Mouse (Mus musculus) midbrain, embryonic 16.5 days (tissue): ENCODE data around the gene Nit1. TPM values are rescaled to one million over a fixed set of nuclear protein-coding genes. Genes with fewer than 3 reads are reported as not detected.

ENCODE experiments used
- ATAC-seq: fragments of 200-750 bp; cut with Nextera tagmentation; 2 replicates; pipeline ENCODE4 v1.8.0; 2017; ENCODE audit warnings: moderate TSS enrichment
- H3K27ac ChIP-seq: fragments of 300-500 bp; sonication (generic); 2 replicates; pipeline ENCODE4 v1.5.1; 2014; ENCODE audit warnings: mild to moderate bottlenecking, low read length, mixed read lengths
- H3K27me3 ChIP-seq: fragments of 300-500 bp; sonication (generic); 2 replicates; pipeline ENCODE4 v1.6.1; 2014; ENCODE audit warnings: low read depth, low read length, mixed read lengths; ENCODE audit not compliant: control insufficient read depth, insufficient read depth
- H3K36me3 ChIP-seq: fragments of 300-500 bp; sonication (generic); 2 replicates; pipeline ENCODE4 v1.6.1; 2014; ENCODE audit warnings: mild to moderate bottlenecking, low read length, moderate library complexity, mixed read lengths; ENCODE audit not compliant: control insufficient read depth, insufficient read depth
- H3K4me1 ChIP-seq: fragments of 300-500 bp; sonication (generic); 2 replicates; pipeline ENCODE4 v1.6.1; 2014; ENCODE audit warnings: mild to moderate bottlenecking, low read length, mixed read lengths; ENCODE audit not compliant: control insufficient read depth, insufficient read depth
- H3K4me2 ChIP-seq: fragments of 300-500 bp; sonication (generic); 2 replicates; pipeline ENCODE4 v1.6.1; 2014; ENCODE audit warnings: mild to moderate bottlenecking, low read length, mixed read lengths
- H3K4me3 ChIP-seq: fragments of 300-500 bp; sonication (generic); 2 replicates; pipeline ENCODE4 v1.5.1; 2014; ENCODE audit warnings: low read depth, mild to moderate bottlenecking, low read length, moderate library complexity, mixed read lengths
- H3K9ac ChIP-seq: fragments of 300-500 bp; sonication (generic); 2 replicates; pipeline ENCODE4 v1.6.1; 2014; ENCODE audit warnings: low read depth, low read length, mixed read lengths
- H3K9me3 ChIP-seq: fragments of 300-500 bp; sonication (generic); replicated peaks from 2 replicates; pipeline ENCODE4 v1.6.1; 2014; ENCODE audit warnings: mild to moderate bottlenecking, low read length, mixed read lengths; ENCODE audit not compliant: control insufficient read depth, poor library complexity, severe bottlenecking
- WGBS: fragments of 180-500 bp; shearing (Covaris S2); extraction: QIAGEN DNeasy Blood & Tissue Kit; methylation state at CpG from one replicate; pipeline ENCODE4 v1.1.7; 2014; 5-methylcytosine and 5-hydroxymethylcytosine counted together
- polyA plus RNA-seq: library from polyadenylated mRNA; unstranded; fragments of >200 nt; fragmentation: Nextera tagmentation; extraction: Ambion mirVana; gene quantifications from 2 replicates; pipeline ENCODE4 v1.2.1, GENCODE M21; 2015

Nit1 gene
- polyA plus RNA-seq, 1 experiment from 2014 or later, result 53.8 TPM

DNA sequence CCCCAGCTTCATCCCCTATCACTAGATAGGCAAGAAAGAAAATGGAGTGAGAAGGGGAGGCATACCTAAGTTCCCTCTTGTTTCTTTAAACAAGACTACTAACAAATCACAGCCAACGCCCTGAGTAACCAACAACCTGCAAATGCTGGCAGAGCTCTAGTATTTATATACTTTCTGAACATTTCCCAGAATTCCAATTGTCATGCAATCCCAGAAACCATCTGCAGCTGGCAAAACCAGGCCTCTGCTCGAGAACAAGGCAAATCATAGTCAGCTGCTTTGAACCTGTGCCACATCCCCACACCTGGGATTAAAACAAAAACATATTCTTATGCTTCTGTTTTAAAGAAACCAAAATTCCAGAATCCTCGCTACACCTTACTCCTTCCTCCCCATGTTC, 52.1 kb downstream of the Nit1 start:
- Histone ChIP-seq H3K9ac (no peak overlapping the region), H3K36me3 (no peaks in the 10 kb centered on the region; the same call in 1 of the 2 replicates), H3K4me1 (peaks cover 12% of the 10 kb centered on the region), H3K4me3 (peak overlapping the region; percentile 68), H3K4me2 (peak overlapping the region; percentile 69), H3K27ac (no peak overlapping the region; the same call in 1 of the 2 replicates), H3K9me3 (no peaks in the 10 kb centered on the region), H3K27me3 (peaks cover 11% of the 10 kb centered on the region)
- 88% methylated on average over 3 of the region's 3 CpGs for WGBS
- no peak for ATAC-seq

- 57% methylated on average over 4 of the region's 4 CpGs for WGBS
- Histone ChIP-seq H3K4me3 (peak overlapping the region; percentile 88; the same call in 1 of the 2 replicates), H3K27ac (peak overlapping the region; percentile 95), H3K36me3 (peaks cover 14% of the 10 kb centered on the region), H3K9ac (no peak overlapping the region), H3K4me1 (peaks cover 24% of the 10 kb centered on the region), H3K4me2 (peak overlapping the region; percentile 43), H3K27me3 (no peaks in the 10 kb centered on the region), H3K9me3 (no peaks in the 10 kb centered on the region)
- ATAC-seq, result no peak
Measured at GRCm38 (mm10) chr1:171288328-171288727, 57.1 kb downstream of the Nit1 start.

Other genes with a start within 250 kb of the Nit1 start
- gene Cfap126, start 231.7 kb downstream of the Nit1 start, polyA plus RNA-seq, result 7.8 and 9.2 TPM in 2 replicates
- gene Sdhc, start 195.0 kb downstream of the Nit1 start, polyA plus RNA-seq, result 284 and 311 TPM in 2 replicates
- gene Mpz, start 194.9 kb downstream of the Nit1 start, polyA plus RNA-seq, result 0.20 and 0.63 TPM in 2 replicates
- gene Pcp4l1, start 149.4 kb downstream of the Nit1 start, polyA plus RNA-seq, result 15.1 and 20.7 TPM in 2 replicates
- gene Nr1i3, start 131.7 kb downstream of the Nit1 start, polyA plus RNA-seq, result 0.38 and 0.47 TPM in 2 replicates
- gene Tomm40l, start 123.1 kb downstream of the Nit1 start, polyA plus RNA-seq, result 46.8 and 58.3 TPM in 2 replicates
- gene Apoa2, start 120.6 kb downstream of the Nit1 start, polyA plus RNA-seq, result 2.1 and 3.1 TPM in 2 replicates
- gene Fcer1g, start 111.3 kb downstream of the Nit1 start, polyA plus RNA-seq, result 15.9 and 19.3 TPM in 2 replicates
- 8.7 and 9.1 TPM in 2 replicates for gene Adamts4, start 95.2 kb downstream of the Nit1 start, polyA plus RNA-seq
- 218 and 225 TPM in 2 replicates for gene Ndufs2, start 94.3 kb downstream of the Nit1 start, polyA plus RNA-seq
- 113 and 115 TPM in 2 replicates for gene B4galt3, start 75.3 kb downstream of the Nit1 start, polyA plus RNA-seq
- gene Ppox, start 64.5 kb downstream of the Nit1 start, polyA plus RNA-seq, result 44.4 and 49.5 TPM in 2 replicates
- 105 and 112 TPM in 2 replicates for gene Usp21, start 57.7 kb downstream of the Nit1 start, polyA plus RNA-seq
- gene Ufc1, start 50.6 kb downstream of the Nit1 start, polyA plus RNA-seq, result 105 and 116 TPM in 2 replicates
- gene Dedd, start 16.5 kb downstream of the Nit1 start, polyA plus RNA-seq, result 53.6 and 55.2 TPM in 2 replicates
- gene Pfdn2, start within 50 bp of the Nit1 start, polyA plus RNA-seq, result 146 and 166 TPM in 2 replicates
- gene Klhdc9, start 15.2 kb upstream of the Nit1 start, polyA plus RNA-seq, result 4.3 and 4.6 TPM in 2 replicates
- gene Nectin4, start 24.5 kb upstream of the Nit1 start, polyA plus RNA-seq, result 3.6 and 3.9 TPM in 2 replicates
- gene Arhgap30, start 43.3 kb upstream of the Nit1 start, polyA plus RNA-seq, result 0.45 and 0.59 TPM in 2 replicates
- 197 and 201 TPM in 2 replicates for gene Usf1, start 65.7 kb upstream of the Nit1 start, polyA plus RNA-seq
- gene Tstd1, start 73.2 kb upstream of the Nit1 start, polyA plus RNA-seq, result 6.2 and 7.6 TPM in 2 replicates
- gene F11r, start 91.9 kb upstream of the Nit1 start, polyA plus RNA-seq, result 10.4 and 10.5 TPM in 2 replicates
- gene Alyref2, start 157.8 kb upstream of the Nit1 start, polyA plus RNA-seq, result 34.8 and 35.9 TPM in 2 replicates
- gene Itln1, start 189.6 kb upstream of the Nit1 start, polyA plus RNA-seq, result not detected in 2 replicates
- gene Cd244a, start 213.5 kb upstream of the Nit1 start, polyA plus RNA-seq, result not detected in 2 replicates